Mouse (Mus musculus): ENCODE results near the gene Camk1d. TPM values are rescaled to one million over a fixed set of nuclear protein-coding genes. Genes with fewer than 3 reads are reported as not detected.
"Not testable (repeated sequence)": the region's sequence is repeated elsewhere in the genome, so short reads cannot be mapped to it uniquely, and the experiment has no call there.

Gene Camk1d
- polyA plus RNA-seq, 1 experiment from 2014 or later = 6.7 TPM

GRCm38 (mm10) chr2:5602044-5602443 is 112.3 kb downstream of the Camk1d start:
- no peaks in the 10 kb centered on the region for H3K9me3 ChIP-seq (ENCODE audit: control insufficient read depth, low read length)
- peaks cover 2% of the 10 kb centered on the region; the same call in 1 of the 2 replicates for H3K4me1 ChIP-seq (replicated peaks; ENCODE audit: control insufficient read depth, insufficient read depth)
- H3K4me2 ChIP-seq (replicated peaks; ENCODE audit: low read depth) = no peak overlapping the region
- WGBS = 63% methylated on average over 1 of the region's 1 CpGs
- no peak overlapping the region for H3K4me3 ChIP-seq (ENCODE audit: low read depth, low read length)
- no peak overlapping the region for H3K9ac ChIP-seq (ENCODE audit: low read length)
- peak; percentile 39; the same call in 1 of the 2 replicates for ATAC-seq (ENCODE audit: low FRiP score, low TSS enrichment)
- no peak overlapping the region for H3K27ac ChIP-seq (replicated peaks)
- DNase-seq (ENCODE audit: low spot score) = no peak
- H3K36me3 ChIP-seq (ENCODE audit: control insufficient read depth, insufficient read depth, low read length) = no peaks in the 10 kb centered on the region
- no peak for TF ChIP-seq CTCF (IDR thresholded peaks at IDR 0.05; ENCODE audit: low read depth)
- H3K27me3 ChIP-seq (ENCODE audit: control insufficient read depth, insufficient read depth, low read length) = no peaks in the 10 kb centered on the region

GRCm38 (mm10) chr2:5601243-5601642 is 113.1 kb downstream of the Camk1d start:
- H3K9ac ChIP-seq (ENCODE audit: low read length); H3K4me2 ChIP-seq (replicated peaks; ENCODE audit: low read depth); H3K27ac ChIP-seq (replicated peaks); H3K27me3 ChIP-seq (ENCODE audit: control insufficient read depth, insufficient read depth, low read length); ATAC-seq (ENCODE audit: low FRiP score, low TSS enrichment); H3K36me3 ChIP-seq (ENCODE audit: control insufficient read depth, insufficient read depth, low read length); H3K9me3 ChIP-seq (ENCODE audit: control insufficient read depth, low read length); DNase-seq (ENCODE audit: low spot score); H3K4me1 ChIP-seq (replicated peaks; ENCODE audit: control insufficient read depth, insufficient read depth); H3K4me3 ChIP-seq (ENCODE audit: low read depth, low read length): not testable (repeated sequence)
- 7% methylated on average over 2 of the region's 2 CpGs for WGBS

- no peaks in the 10 kb centered on the region for H3K9me3 ChIP-seq (ENCODE audit: control insufficient read depth, low read length)
- 0 out of 2 replicates have a peak, but pooled peaks have one; percentile 36 for ATAC-seq (ENCODE audit: low FRiP score, low TSS enrichment)
These were observed 113.9 kb downstream of the Camk1d start for GRCm38 (mm10) chr2:5600183-5600962.

GRCm38 (mm10) chr2:5599713-5600112 is 114.6 kb downstream of the Camk1d start:
- TF ChIP-seq CTCF (IDR thresholded peaks at IDR 0.05; ENCODE audit: low read depth) (no peak), EP300 (optimal IDR thresholded peaks at IDR 0.05) (no peak)
- H3K4me2 ChIP-seq (replicated peaks; ENCODE audit: low read depth) = no peak overlapping the region
- WGBS = 53% methylated on average over 4 of the region's 4 CpGs
- no peak overlapping the region for H3K9ac ChIP-seq (ENCODE audit: low read length)
- no peaks in the 10 kb centered on the region for H3K27me3 ChIP-seq (ENCODE audit: control insufficient read depth, insufficient read depth, low read length)
- H3K4me1 ChIP-seq (replicated peaks; ENCODE audit: control insufficient read depth, insufficient read depth) = peaks cover 2% of the 10 kb centered on the region; the same call in 1 of the 2 replicates
- no peak for ATAC-seq (ENCODE audit: low FRiP score, low TSS enrichment)
- H3K36me3 ChIP-seq (ENCODE audit: control insufficient read depth, insufficient read depth, low read length) = no peaks in the 10 kb centered on the region
- no peak overlapping the region for H3K27ac ChIP-seq (replicated peaks)
- H3K4me3 ChIP-seq (ENCODE audit: low read depth, low read length) = no peak overlapping the region
- no peaks in the 10 kb centered on the region for H3K9me3 ChIP-seq (ENCODE audit: control insufficient read depth, low read length)
- DNase-seq (ENCODE audit: low spot score) = no peak

More at GRCm38 (mm10) chr2:5600183-5600962, 113.9 kb downstream of the Camk1d start:
- Histone ChIP-seq H3K36me3 (ENCODE audit: control insufficient read depth, insufficient read depth, low read length) (no peaks in the 10 kb centered on the region), H3K4me3 (ENCODE audit: low read depth, low read length) (no peak overlapping the region), H3K27me3 (ENCODE audit: control insufficient read depth, insufficient read depth, low read length) (no peaks in the 10 kb centered on the region), H3K4me2 (replicated peaks; ENCODE audit: low read depth) (no peak overlapping the region; the same call in 1 of the 2 replicates), H3K9ac (ENCODE audit: low read length) (no peak overlapping the region), H3K4me1 (replicated peaks; ENCODE audit: control insufficient read depth, insufficient read depth) (peaks cover 2% of the 10 kb centered on the region; the same call in 1 of the 2 replicates), H3K27ac (replicated peaks) (0 out of 2 replicates have a peak overlapping the region, but pooled peaks have one; percentile 18)
- no peak for TF ChIP-seq CTCF (IDR thresholded peaks at IDR 0.05; ENCODE audit: low read depth)
- no peak for TF ChIP-seq EP300 (optimal IDR thresholded peaks at IDR 0.05)
- WGBS = 46% methylated on average over 8 of the region's 8 CpGs
- peak; percentile 29 for DNase-seq (ENCODE audit: low spot score)

- no peak overlapping the region for H3K27ac ChIP-seq (replicated peaks)
These were observed 115.8 kb downstream of the Camk1d start for GRCm38 (mm10) chr2:5598533-5598932.

GRCm38 (mm10) chr2:5596882-5597281 is 117.4 kb downstream of the Camk1d start:
- Histone ChIP-seq H3K27ac (replicated peaks) (no peak overlapping the region), H3K4me3 (ENCODE audit: low read depth, low read length) (no peak overlapping the region), H3K27me3 (ENCODE audit: control insufficient read depth, insufficient read depth, low read length) (no peaks in the 10 kb centered on the region), H3K4me1 (replicated peaks; ENCODE audit: control insufficient read depth, insufficient read depth) (peaks cover 2% of the 10 kb centered on the region; the same call in 1 of the 2 replicates), H3K4me2 (replicated peaks; ENCODE audit: low read depth) (no peak overlapping the region), H3K36me3 (ENCODE audit: control insufficient read depth, insufficient read depth, low read length) (no peaks in the 10 kb centered on the region), H3K9ac (ENCODE audit: low read length) (no peak overlapping the region), H3K9me3 (ENCODE audit: control insufficient read depth, low read length) (no peaks in the 10 kb centered on the region)
- DNase-seq (ENCODE audit: low spot score) = no peak
- WGBS = 36% methylated on average over 12 of the region's 12 CpGs
- TF ChIP-seq CTCF (IDR thresholded peaks at IDR 0.05; ENCODE audit: low read depth) = peak; percentile 46
- no peak for TF ChIP-seq EP300 (optimal IDR thresholded peaks at IDR 0.05)
- no peak for ATAC-seq (ENCODE audit: low FRiP score, low TSS enrichment)

More at GRCm38 (mm10) chr2:5598533-5598932, 115.8 kb downstream of the Camk1d start:
- H3K4me3 ChIP-seq (ENCODE audit: low read depth, low read length) = no peak overlapping the region
- no peak overlapping the region for H3K4me2 ChIP-seq (replicated peaks; ENCODE audit: low read depth)
- DNase-seq (ENCODE audit: low spot score) = no peak
- no peak for ATAC-seq (ENCODE audit: low FRiP score, low TSS enrichment)
- H3K9me3 ChIP-seq (ENCODE audit: control insufficient read depth, low read length) = no peaks in the 10 kb centered on the region
- peaks cover 2% of the 10 kb centered on the region; the same call in 1 of the 2 replicates for H3K4me1 ChIP-seq (replicated peaks; ENCODE audit: control insufficient read depth, insufficient read depth)
- no peaks in the 10 kb centered on the region for H3K36me3 ChIP-seq (ENCODE audit: control insufficient read depth, insufficient read depth, low read length)
- H3K27me3 ChIP-seq (ENCODE audit: control insufficient read depth, insufficient read depth, low read length) = no peaks in the 10 kb centered on the region
- no peak for TF ChIP-seq CTCF (IDR thresholded peaks at IDR 0.05; ENCODE audit: low read depth)
- WGBS = 94% methylated on average over 5 of the region's 5 CpGs
- no peak overlapping the region for H3K9ac ChIP-seq (ENCODE audit: low read length)
